Mouse (Mus musculus) limb, embryonic 14.5 days (tissue): Measurements from ENCODE around the gene Gm43064. TPM values are rescaled to one million over a fixed set of nuclear protein-coding genes. Genes with fewer than 3 reads are reported as not detected.

ENCODE experiments used
- ATAC-seq: fragments of 200-750 bp; cut with Nextera tagmentation; 2 replicates; pipeline ENCODE4 v1.8.0; 2017; ENCODE audit warnings: low read depth, moderate number of reproducible peaks, moderate TSS enrichment; ENCODE audit not compliant: low FRiP score
- DNase-seq: peaks from one replicate; pipeline ENCODE4 v3.0.0-alpha.2; 2015; ENCODE audit warnings: low spot score
- H3K27ac ChIP-seq: fragments of 300-500 bp; sonication (generic); replicated peaks from 2 replicates; pipeline ENCODE4 v1.5.1; 2014; ENCODE audit warnings: low read depth, mild to moderate bottlenecking, low read length, moderate library complexity, mixed read lengths
- H3K27me3 ChIP-seq: fragments of 300-500 bp; sonication (generic); 2 replicates; pipeline ENCODE4 v1.6.1; 2014; ENCODE audit warnings: low read length, mixed read lengths; ENCODE audit not compliant: control insufficient read depth, insufficient read depth
- H3K36me3 ChIP-seq: fragments of 300-500 bp; sonication (generic); 2 replicates; pipeline ENCODE4 v1.6.1; 2014; ENCODE audit warnings: mild to moderate bottlenecking, low read length, moderate library complexity, mixed read lengths; ENCODE audit not compliant: control insufficient read depth, insufficient read depth
- H3K4me1 ChIP-seq: fragments of 300-500 bp; sonication (generic); 2 replicates; pipeline ENCODE4 v1.6.1; 2014; ENCODE audit warnings: antibody characterized with exemption, low read length, mixed read lengths; ENCODE audit not compliant: control insufficient read depth, insufficient read depth
- H3K4me2 ChIP-seq: fragments of 300-500 bp; sonication (generic); replicated peaks from 2 replicates; pipeline ENCODE4 v1.6.1; 2014; ENCODE audit warnings: low read depth, mild to moderate bottlenecking, low read length, moderate library complexity; ENCODE audit not compliant: severe bottlenecking
- H3K4me3 ChIP-seq: fragments of 300-500 bp; sonication (generic); replicated peaks from 2 replicates; pipeline ENCODE4 v1.5.1; 2014; ENCODE audit warnings: low read length
- H3K9ac ChIP-seq: fragments of 300-500 bp; sonication (generic); 2 replicates; pipeline ENCODE4 v1.6.1; 2014; ENCODE audit warnings: mild to moderate bottlenecking, low read depth, low read length, moderate library complexity; ENCODE audit not compliant: severe bottlenecking
- H3K9me3 ChIP-seq: fragments of 300-500 bp; sonication (generic); 2 replicates; pipeline ENCODE4 v1.6.1; 2016; ENCODE audit warnings: low read length; ENCODE audit not compliant: control insufficient read depth
- POLR2A ChIP-seq: fragments of 200-500 bp; IDR thresholded peaks from 2 replicates; pipeline ENCODE4 v1.8.0; 2012; ENCODE audit warnings: inconsistent platforms, mild to moderate bottlenecking, moderate library complexity, borderline replicate concordance; ENCODE audit not compliant: insufficient read depth, insufficient read length; ENCODE audit errors: extremely low read depth
- WGBS: fragments of 180-500 bp; shearing (Covaris S2); extraction: QIAGEN DNeasy Blood & Tissue Kit; methylation state at CpG from one replicate; pipeline ENCODE4 v1.1.7; 2014; 5-methylcytosine and 5-hydroxymethylcytosine counted together
- polyA plus RNA-seq, 2 experiments: library from polyadenylated mRNA; depleted of rRNA in 1 of 2; stranded (reverse) in 1 of 2; unstranded in 1 of 2; fragments of >200 nt; fragmentation: Nextera tagmentation in 1 of 2; extraction: Ambion mirVana in 1 of 2; gene quantifications; 2 replicates each; pipeline versions ENCODE4 v1.2.1 to v1.2.3; 2012 to 2014

Gm43064 gene
- polyA plus RNA-seq, 2 experiments: 0.39 TPM; not detected in 1

DNA sequence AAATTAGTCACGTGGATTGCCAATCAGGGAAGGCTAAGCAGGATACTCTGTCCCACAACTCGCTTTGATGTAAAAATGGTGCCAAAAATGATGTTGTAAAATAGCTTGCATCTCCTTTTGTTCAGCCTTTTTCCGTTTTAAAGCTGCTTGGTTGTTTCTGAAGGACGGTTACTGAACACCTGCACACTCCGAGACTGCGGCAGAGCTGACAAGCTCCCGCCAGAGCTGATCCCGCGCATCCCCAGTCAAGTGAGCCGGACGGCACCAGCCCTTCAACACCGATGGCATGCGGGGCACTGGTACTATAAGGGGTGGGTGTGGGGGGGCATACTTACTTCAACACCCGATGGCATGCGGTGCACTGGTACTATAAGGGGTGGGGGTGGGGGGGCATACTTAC lies 35.4 kb upstream of the Gm43064 start:
- WGBS: 71% methylated on average over 15 of the region's 15 CpGs
- Histone ChIP-seq H3K27me3 (no peaks in the 10 kb centered on the region), H3K9me3 (no peaks in the 10 kb centered on the region), H3K27ac (no peak overlapping the region), H3K4me1 (peaks cover 9% of the 10 kb centered on the region), H3K9ac (no peak overlapping the region), H3K4me3 (no peak overlapping the region), H3K4me2 (no peak overlapping the region), H3K36me3 (peaks cover 25% of the 10 kb centered on the region)
- no peak for TF ChIP-seq POLR2A
- DNase-seq (no peak), ATAC-seq (no peak)

DNA sequence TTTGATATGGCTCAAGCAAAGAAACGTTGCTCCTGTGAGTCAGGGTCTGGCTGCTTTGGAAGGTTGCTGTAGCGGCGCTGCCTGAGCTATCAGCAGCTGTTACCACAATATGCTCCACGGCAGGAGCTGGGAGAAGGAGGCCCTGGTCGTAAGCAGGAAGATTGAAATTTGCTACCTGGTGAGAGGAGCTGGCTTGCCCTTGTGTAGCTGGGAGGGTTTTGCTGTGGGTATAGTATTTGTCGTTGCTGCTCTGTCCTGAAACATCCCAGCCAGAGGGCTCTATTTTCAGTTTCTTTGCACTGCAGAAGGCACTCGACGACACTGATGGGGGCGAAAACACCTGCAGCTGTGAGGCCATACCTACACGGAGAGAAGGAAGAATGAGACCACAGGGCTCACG lies 31.4 kb upstream of the Gm43064 start:
- WGBS: 85% methylated on average over 11 of the region's 11 CpGs
- Histone ChIP-seq H3K27me3 (no peaks in the 10 kb centered on the region), H3K4me2 (no peak overlapping the region), H3K27ac (no peak overlapping the region), H3K36me3 (peaks cover 12% of the 10 kb centered on the region), H3K4me1 (no peaks in the 10 kb centered on the region), H3K9me3 (no peaks in the 10 kb centered on the region), H3K4me3 (no peak overlapping the region), H3K9ac (no peak overlapping the region)
- DNase-seq (no peak), ATAC-seq (no peak)
- TF ChIP-seq POLR2A: no peak

DNA sequence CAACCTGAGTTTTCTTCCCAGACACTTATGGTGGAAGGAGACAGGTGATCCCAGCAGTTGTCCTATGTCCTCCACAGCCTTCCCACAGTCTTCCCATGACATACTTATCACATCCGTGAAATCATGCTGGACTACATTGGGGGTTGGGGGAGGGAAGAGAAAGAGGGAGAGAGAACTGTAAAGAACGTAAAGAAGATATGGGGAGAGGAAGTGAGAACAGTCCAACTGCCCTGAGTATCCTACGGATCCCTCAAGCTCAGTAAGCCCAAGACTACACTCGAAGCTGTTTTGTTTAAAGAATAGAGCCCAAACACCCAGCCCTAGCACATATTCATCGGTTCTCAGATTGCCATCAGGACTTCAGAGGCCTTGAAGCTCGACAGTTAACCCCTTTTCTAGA lies 30.7 kb upstream of the Gm43064 start:
- no peaks in the 10 kb centered on the region for H3K9me3 ChIP-seq
- no peak for TF ChIP-seq POLR2A
- H3K9ac ChIP-seq: no peak overlapping the region
- H3K4me3 ChIP-seq: no peak overlapping the region
- H3K27me3 ChIP-seq: no peaks in the 10 kb centered on the region
- 90% methylated on average over 6 of the region's 6 CpGs for WGBS
- peaks cover 12% of the 10 kb centered on the region for H3K36me3 ChIP-seq
- no peak overlapping the region for H3K27ac ChIP-seq
- ATAC-seq (no peak), DNase-seq (no peak)
- H3K4me1 ChIP-seq: no peaks in the 10 kb centered on the region
- H3K4me2 ChIP-seq: no peak overlapping the region

DNA sequence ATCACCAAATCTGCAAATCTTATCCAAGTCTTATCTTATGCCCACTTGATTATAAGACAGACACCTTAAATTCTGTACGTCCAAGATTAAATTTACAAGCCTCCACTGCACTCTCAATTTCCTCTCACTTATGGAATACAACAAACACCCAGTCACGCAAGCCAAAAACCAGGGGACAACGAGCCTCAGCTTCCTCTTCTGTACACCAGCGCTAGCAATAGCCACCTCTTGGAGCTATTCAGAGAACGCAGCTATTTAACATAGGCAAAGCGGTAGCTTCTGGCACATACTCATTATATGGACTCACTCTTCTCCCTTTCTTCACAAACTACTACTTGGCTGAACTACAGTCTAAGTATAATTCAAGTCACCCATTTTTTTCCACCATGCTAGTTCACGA lies 30.2 kb upstream of the Gm43064 start:
- peaks cover 12% of the 10 kb centered on the region for H3K36me3 ChIP-seq
- no peak for ATAC-seq

DNA sequence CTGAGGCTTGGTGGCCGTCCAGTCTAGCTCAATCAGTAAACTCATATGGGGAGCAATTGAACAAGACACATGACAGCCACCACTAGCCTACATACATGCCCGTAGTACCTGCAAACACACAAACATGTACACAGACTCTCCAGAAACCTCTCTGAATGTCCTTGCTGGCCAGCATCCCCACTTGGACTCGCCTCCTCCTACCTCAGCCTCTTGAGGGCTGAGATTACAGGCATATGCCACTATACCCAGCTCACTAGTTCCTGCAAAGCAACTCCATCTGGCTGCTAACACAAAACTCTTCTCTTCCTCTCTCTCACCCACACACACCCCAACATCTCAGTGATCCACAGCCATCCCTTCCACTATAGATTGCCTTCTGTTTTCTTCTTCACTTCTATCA lies 29.1 kb upstream of the Gm43064 start:
- Histone ChIP-seq H3K36me3 (peaks cover 12% of the 10 kb centered on the region), H3K4me1 (peaks cover 4% of the 10 kb centered on the region; the same call in 1 of the 2 replicates), H3K27ac (no peak overlapping the region), H3K4me3 (no peak overlapping the region), H3K9me3 (no peaks in the 10 kb centered on the region), H3K9ac (no peak overlapping the region), H3K4me2 (no peak overlapping the region), H3K27me3 (no peaks in the 10 kb centered on the region)
- no peak for ATAC-seq
- no peak for TF ChIP-seq POLR2A
- WGBS: 94% methylated on average over 3 of the region's 3 CpGs
- no peak for DNase-seq

More for the DNA sequence above, 30.2 kb upstream of the Gm43064 start:
- H3K4me2 ChIP-seq: no peak overlapping the region
- no peak for TF ChIP-seq POLR2A
- H3K27ac ChIP-seq: no peak overlapping the region
- WGBS: 83% methylated on average over 7 of the region's 7 CpGs
- H3K9ac ChIP-seq: no peak overlapping the region
- H3K27me3 ChIP-seq: no peaks in the 10 kb centered on the region
- no peaks in the 10 kb centered on the region for H3K9me3 ChIP-seq
- no peaks in the 10 kb centered on the region for H3K4me1 ChIP-seq
- no peak for DNase-seq
- H3K4me3 ChIP-seq: no peak overlapping the region

DNA sequence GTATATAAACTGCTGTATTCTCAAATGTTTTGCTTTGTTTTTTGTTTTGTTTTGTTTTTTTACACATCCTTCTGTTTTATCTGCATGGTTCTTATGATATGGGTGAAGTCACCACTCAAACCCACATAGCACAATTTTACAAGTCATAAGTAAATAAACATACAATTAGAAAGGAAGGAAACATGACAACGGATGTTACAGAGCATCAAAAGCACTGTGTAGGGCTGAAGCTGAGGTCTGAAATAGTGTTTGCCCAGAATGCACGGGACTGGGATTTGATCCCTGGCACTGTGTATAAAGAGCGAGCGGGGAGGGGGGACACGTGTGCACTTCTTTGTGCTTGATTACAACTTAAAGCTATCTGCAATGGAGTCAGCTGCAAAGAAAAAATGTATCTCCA lies 28.6 kb upstream of the Gm43064 start:
- Histone ChIP-seq H3K27me3 (no peaks in the 10 kb centered on the region), H3K4me1 (peaks cover 4% of the 10 kb centered on the region; the same call in 1 of the 2 replicates), H3K27ac (no peak overlapping the region), H3K36me3 (peaks cover 12% of the 10 kb centered on the region), H3K9ac (no peak overlapping the region), H3K9me3 (no peaks in the 10 kb centered on the region), H3K4me3 (no peak overlapping the region), H3K4me2 (no peak overlapping the region)
- DNase-seq: no peak
- ATAC-seq: no peak
- 83% methylated on average over 5 of the region's 5 CpGs for WGBS
- no peak for TF ChIP-seq POLR2A
